Mouse (Mus musculus): Measurements from ENCODE around the gene Hist3h2a.

DNA sequence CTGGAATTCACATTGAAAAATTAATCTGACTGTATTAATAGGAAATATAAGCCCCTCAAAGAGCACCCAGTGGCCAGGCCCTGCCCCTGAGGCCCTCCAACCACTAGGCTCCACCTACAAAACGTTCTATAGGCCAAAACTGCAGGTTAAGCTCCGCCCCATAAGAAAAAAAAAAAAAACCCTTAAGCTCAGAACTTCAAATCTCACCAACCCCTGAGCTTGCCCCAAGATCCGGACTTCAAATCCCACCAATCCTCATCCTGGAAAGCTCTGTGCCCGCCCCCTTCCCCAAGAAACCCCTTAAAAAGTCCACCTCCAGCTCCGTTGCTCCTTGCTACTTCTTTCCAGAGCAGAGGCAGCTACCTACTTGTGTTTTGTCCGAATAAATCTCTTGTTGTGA, 49.6 kb upstream of the Hist3h2a start:
- TF ChIP-seq POLR2A (IDR thresholded peaks at IDR 0.05; ENCODE audit: low read depth, low read length) (no peak), CTCF (IDR thresholded peaks at IDR 0.05; ENCODE audit: extremely low read depth, insufficient read depth, insufficient read length, insufficient replicate concordance) (no peak)
